Mouse (Mus musculus): Measurements from ENCODE around the gene Tmem107. TPM values are rescaled to one million over a fixed set of nuclear protein-coding genes. Genes with fewer than 3 reads are reported as not detected.

Tmem107 gene
- total and polyA plus RNA-seq, 3 experiments, result 22.6 to 31.3 (median 30.1) TPM

DNA sequence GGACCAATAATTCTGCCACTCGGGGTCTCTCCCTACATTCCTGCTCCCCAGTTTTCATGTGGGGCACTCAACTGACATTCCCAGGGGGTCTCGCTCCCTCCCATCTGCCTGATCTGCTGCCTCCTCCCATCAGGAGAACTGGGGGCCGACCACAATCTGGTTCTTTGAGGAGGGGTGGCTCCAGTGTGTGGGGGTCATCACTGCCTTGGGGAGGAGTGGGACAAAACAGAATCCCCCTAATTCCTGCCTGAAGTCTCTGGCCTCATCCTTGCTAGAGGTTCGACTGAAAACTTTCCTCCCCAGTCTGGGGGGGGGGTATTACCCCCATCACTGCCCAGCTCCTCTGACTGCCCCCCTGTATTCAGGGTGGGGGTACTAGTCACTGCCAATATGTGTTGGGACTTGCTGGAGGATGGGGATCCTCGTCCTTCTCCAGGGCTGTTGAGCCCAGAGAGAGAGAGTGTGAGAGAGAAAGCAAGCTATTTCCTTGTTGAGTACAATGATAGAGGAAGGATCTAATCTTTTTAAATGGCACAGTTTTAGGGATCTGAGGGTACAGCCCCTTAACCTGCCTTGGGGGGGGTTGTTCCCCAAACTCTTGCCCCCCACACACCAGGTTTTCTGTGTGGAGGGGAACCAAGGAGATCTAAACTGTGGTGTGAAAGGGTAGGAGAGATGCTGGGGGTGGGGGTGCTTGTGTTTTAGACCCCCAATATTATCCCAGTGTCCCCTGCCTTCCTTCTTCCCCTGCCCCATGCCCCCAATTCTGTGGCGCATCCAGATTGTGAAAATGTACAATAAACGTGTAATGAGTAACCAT is 21.2 kb downstream of the Tmem107 start:
- H3K79me2 ChIP-seq (replicated peaks; ENCODE audit: control insufficient read depth, extremely low read depth, insufficient read depth, poor library complexity, severe bottlenecking), result peaks cover 29% of the 10 kb centered on the region
- no peak overlapping the region for H3K27ac ChIP-seq (ENCODE audit: insufficient read depth, low read depth)
- H3K27me3 ChIP-seq (replicated peaks), result peaks cover 13% of the 10 kb centered on the region
- dilution Hi-C loops (cut with MboI; ENCODE audit: extremely low pct_ligation_motif_present, extremely low pct_unique_long_range_greater_than_20kb, low sequenced_read_pairs), result no loop called here
- DNase-seq (ENCODE audit: extremely low read depth), result no peak
- no peak overlapping the region for H3K9ac ChIP-seq (ENCODE audit: insufficient read depth, low read depth)
- peaks cover 23 to 73% of the 10 kb centered on the region in 2 experiments for H3K4me1 ChIP-seq (ENCODE audit: control insufficient read depth in 1 of 2, insufficient read depth in 2 of 2)
- H3K4me3 ChIP-seq (replicated peaks in 1 of 3; ENCODE audit: low read depth in 2 of 3, low read length in 2 of 3, poor library complexity in 1 of 3), result no peak overlapping the region
- in situ Hi-C loops (cut with MboI; ENCODE audit: low pct_ligation_motif_present, low pct_unique_long_range_greater_than_20kb, low sequenced_read_pairs), result loop anchor here (25.0 kb wide), 1 partner anchor 921 kb away; the partner anchor contains the start of genes Acadvl, Dlg4 and Dvl2
- no peaks in the 10 kb centered on the region for H3K9me3 ChIP-seq (replicated peaks; ENCODE audit: low read length)
- H3K36me3 ChIP-seq (replicated peaks in 1 of 2; ENCODE audit: control insufficient read depth in 1 of 2, insufficient read depth in 1 of 2, low read length in 1 of 2), result peaks cover 23 to 37% of the 10 kb centered on the region in 2 experiments
- no peak overlapping the region for H3K4me2 ChIP-seq (ENCODE audit: insufficient read depth, low read depth, poor library complexity, severe bottlenecking)
- no peak for TF ChIP-seq MEF2A (IDR thresholded peaks at IDR 0.05; ENCODE audit: borderline replicate concordance, low read depth, low read length)
- TF ChIP-seq POLR2A (IDR thresholded peaks at IDR 0.05; ENCODE audit: low read depth, low read length), result no peak
- TF ChIP-seq JUN (IDR thresholded peaks at IDR 0.05; ENCODE audit: insufficient read depth, low read depth, low read length), result no peak
- TF ChIP-seq ELF1 (IDR thresholded peaks at IDR 0.05; ENCODE audit: low read depth, low read length), result no peak
- no peak for TF ChIP-seq ZC3H11A (IDR thresholded peaks at IDR 0.05; ENCODE audit: low read depth, low read length)
- no peak for TF ChIP-seq IRF4 (IDR thresholded peaks at IDR 0.05; ENCODE audit: low read depth, low read length)
- TF ChIP-seq E2F4 (IDR thresholded peaks at IDR 0.05; ENCODE audit: insufficient replicate concordance, low read depth, low read length), result no peak
- TF ChIP-seq SIN3A (IDR thresholded peaks at IDR 0.05; ENCODE audit: low read length), result no peak
- TF ChIP-seq EP300 (IDR thresholded peaks at IDR 0.05; ENCODE audit: low read length), result no peak
- TF ChIP-seq NRF1 (IDR thresholded peaks at IDR 0.05; ENCODE audit: low read depth, low read length), result no peak
- TF ChIP-seq JUND (conservative IDR thresholded peaks at IDR 0.05; ENCODE audit: low read depth, low read length), result no peak
- no peak for TF ChIP-seq TBP (conservative IDR thresholded peaks at IDR 0.05; ENCODE audit: low read depth, low read length)
- no peak for TF ChIP-seq MAX (IDR thresholded peaks at IDR 0.05; ENCODE audit: low read length)
- TF ChIP-seq CHD1 (IDR thresholded peaks at IDR 0.05; ENCODE audit: low read depth, low read length), result no peak

- peaks cover 23 to 37% of the 10 kb centered on the region in 2 experiments for H3K36me3 ChIP-seq (replicated peaks in 1 of 2; ENCODE audit: control insufficient read depth in 1 of 2, insufficient read depth in 1 of 2, low read length in 1 of 2)
- peaks cover 9% of the 10 kb centered on the region for H3K27me3 ChIP-seq (replicated peaks)
- peaks cover 29% of the 10 kb centered on the region for H3K79me2 ChIP-seq (replicated peaks; ENCODE audit: control insufficient read depth, extremely low read depth, insufficient read depth, poor library complexity, severe bottlenecking)
- H3K9me3 ChIP-seq (replicated peaks; ENCODE audit: low read length), result no peaks in the 10 kb centered on the region
- in situ Hi-C loops (cut with MboI; ENCODE audit: low pct_ligation_motif_present, low pct_unique_long_range_greater_than_20kb, low sequenced_read_pairs) (loop anchor here (25.0 kb wide), 1 partner anchor 920 kb away; the partner anchor contains the start of genes Acadvl, Dlg4 and Dvl2), dilution Hi-C loops (cut with MboI; ENCODE audit: extremely low pct_ligation_motif_present, extremely low pct_unique_long_range_greater_than_20kb, low sequenced_read_pairs) (no loop called here)
- peaks cover 22 to 74% of the 10 kb centered on the region in 2 experiments for H3K4me1 ChIP-seq (ENCODE audit: control insufficient read depth in 1 of 2, insufficient read depth in 2 of 2)
- no peak overlapping the region for H3K4me3 ChIP-seq (replicated peaks in 1 of 3; ENCODE audit: low read depth in 2 of 3, low read length in 2 of 3, poor library complexity in 1 of 3)
- no peak overlapping the region for H3K27ac ChIP-seq (ENCODE audit: insufficient read depth, low read depth)
- peak; percentile 82 for DNase-seq (ENCODE audit: extremely low read depth)
- H3K9ac ChIP-seq (ENCODE audit: insufficient read depth, low read depth), result no peak overlapping the region
- H3K4me2 ChIP-seq (ENCODE audit: insufficient read depth, low read depth, poor library complexity, severe bottlenecking), result no peak overlapping the region
- TF ChIP-seq CTCF (conservative IDR thresholded peaks at IDR 0.05 in 1 of 2, IDR thresholded peaks at IDR 0.05 in 1 of 2; ENCODE audit: low read depth in 2 of 2, low read length in 2 of 2) (peak; percentile 86 to 99), USF2 (conservative IDR thresholded peaks at IDR 0.05; ENCODE audit: low read depth, low read length) (no peak), MEF2A (IDR thresholded peaks at IDR 0.05; ENCODE audit: borderline replicate concordance, low read depth, low read length) (0 out of 2 replicates have a peak, but pooled peaks have one; percentile 16), CHD1 (IDR thresholded peaks at IDR 0.05; ENCODE audit: low read depth, low read length) (no peak), SMC3 (IDR thresholded peaks at IDR 0.05; ENCODE audit: low read depth, low read length) (peak; percentile 52), MXI1 (IDR thresholded peaks at IDR 0.05; ENCODE audit: low read depth, low read length) (peak; percentile 35; the same call in 1 of the 2 replicates), IRF4 (IDR thresholded peaks at IDR 0.05; ENCODE audit: low read depth, low read length) (peak; percentile 35; the same call in 1 of the 2 replicates), ELF1 (IDR thresholded peaks at IDR 0.05; ENCODE audit: low read depth, low read length) (no peak), RAD21 (IDR thresholded peaks at IDR 0.05; ENCODE audit: low read depth, low read length) (peak; percentile 70), POLR2A (IDR thresholded peaks at IDR 0.05; ENCODE audit: low read depth, low read length) (no peak)
Measured at GRCm38 (mm10) chr11:69092386-69092751, 21.8 kb downstream of the Tmem107 start.
